Mouse (Mus musculus): ENCODE data around the gene Wdr20.

Gene Wdr20

DNA sequence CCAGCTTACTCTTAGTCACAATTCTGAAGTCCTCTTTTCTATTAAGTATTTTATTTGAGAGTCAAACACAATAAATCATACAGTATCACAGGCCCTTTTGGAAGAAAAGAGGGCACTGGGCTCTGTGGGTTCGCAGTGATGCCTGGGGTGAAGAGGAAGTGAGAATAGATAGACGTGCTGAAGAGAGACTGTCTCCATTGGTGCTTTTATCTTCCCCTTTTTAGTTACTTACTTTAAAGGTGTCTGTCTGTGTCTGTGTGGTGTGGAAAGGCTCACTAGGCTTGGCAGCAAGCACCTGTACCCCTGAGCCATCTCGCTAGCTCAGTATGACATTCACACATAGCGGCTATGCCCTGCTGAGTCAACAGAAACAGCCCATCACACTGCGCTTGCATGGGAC lies 40.1 kb downstream of the Wdr20 start:
- no peak for DNase-seq (ENCODE audit: low spot score in 2 of 2)

DNA sequence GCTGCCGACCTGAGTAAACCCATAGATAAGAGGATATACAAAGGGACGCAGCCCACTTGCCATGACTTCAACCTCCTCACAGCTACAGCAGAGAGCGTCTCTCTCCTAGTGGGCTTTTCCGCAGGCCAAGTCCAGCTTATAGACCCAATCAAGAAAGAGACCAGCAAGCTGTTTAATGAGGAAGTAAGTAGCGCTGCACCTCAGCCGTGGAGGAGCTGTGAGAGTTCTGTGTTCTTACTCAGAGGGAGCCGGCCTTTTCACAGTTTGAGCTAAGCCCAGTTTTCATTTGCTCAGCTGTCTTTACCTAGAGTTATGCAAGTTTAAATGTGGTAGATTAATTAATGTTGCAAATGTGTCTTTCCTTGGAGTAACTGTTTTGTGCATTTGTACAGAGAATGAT lies 41.6 kb downstream of the Wdr20 start:
- no peak for DNase-seq (ENCODE audit: low spot score in 2 of 2)

DNA sequence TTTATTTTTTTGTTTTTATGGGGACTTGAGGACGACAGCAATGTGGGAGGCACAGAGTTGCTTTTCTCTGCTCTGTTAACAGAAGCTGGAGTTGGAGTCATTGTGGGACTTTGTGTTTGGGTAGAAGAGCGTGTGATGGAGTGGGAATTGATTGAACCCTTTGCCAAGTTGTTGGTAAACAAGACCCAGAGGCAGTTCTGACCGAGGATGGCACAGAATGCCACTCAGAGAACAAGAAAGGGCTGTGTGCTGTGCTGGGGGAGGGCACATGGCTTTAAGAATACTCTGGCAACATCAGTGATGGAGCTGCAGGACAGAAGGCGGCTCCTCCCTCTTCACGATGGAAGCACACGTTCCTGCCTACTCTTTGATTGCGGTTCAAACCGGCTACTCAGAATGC lies 43.4 kb downstream of the Wdr20 start:
- DNase-seq (ENCODE audit: low spot score in 2 of 2): no peak

DNA sequence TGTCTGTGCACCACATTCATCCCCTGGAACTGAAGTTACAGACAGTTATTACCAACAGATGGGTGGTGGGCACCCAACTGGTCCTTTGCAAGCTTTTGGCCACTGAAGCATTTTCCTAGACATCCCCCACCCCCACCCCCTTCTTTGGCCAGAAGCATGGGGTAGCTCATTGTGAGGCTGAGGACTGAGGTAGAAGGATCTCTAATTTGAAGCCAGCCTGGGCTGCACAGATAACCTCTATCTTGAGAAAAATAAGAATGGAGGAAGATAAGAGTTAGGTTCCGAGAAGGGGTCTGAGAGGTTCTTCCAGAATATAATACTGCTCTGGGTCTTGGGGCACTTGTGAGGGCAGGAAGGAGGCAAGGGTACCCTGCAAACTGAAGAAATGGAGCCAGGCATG lies 44.5 kb downstream of the Wdr20 start:
- DNase-seq (ENCODE audit: low spot score in 2 of 2): no peak

DNA sequence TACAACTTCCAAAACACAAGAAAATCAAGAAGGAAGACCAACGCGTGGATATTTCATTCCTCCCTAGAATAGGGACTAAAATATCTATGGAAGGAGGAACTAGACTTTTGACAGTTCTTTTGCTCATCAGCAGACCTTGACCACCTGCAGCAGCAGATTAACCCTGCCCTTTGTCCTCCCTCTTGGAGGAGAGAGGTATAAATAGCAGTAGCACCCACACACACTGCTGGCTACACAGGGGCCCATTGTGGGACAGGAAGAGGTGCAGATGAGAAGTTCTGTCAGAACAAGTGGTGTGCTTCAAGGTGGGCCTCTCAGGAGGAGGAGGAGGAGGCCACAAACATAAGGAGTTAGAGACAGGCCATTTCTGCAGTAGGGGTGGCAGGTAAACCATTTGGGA lies 46.5 kb downstream of the Wdr20 start:
- no peak for DNase-seq (ENCODE audit: low spot score in 2 of 2)

DNA sequence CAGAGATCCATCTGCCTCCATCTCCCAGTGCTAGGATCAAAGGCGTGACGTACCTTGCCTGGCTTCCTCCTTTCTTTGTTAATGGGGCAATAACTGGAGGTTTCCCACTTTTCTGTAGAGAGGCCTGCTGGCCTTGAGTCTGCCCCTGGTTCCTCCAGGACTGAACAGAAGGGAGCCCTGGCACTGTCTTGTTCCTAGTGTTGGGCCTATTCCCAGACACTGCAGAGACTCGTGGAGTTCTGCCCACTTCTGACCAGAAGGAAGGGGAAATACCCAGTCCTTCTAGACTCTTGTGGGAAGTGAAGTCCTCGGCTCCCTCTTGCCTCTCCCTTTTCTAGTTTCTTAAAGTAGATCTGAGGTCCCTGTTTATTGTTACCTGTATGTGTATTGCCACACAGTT lies 48.5 kb downstream of the Wdr20 start:
- DNase-seq (ENCODE audit: low spot score in 2 of 2): no peak

DNA sequence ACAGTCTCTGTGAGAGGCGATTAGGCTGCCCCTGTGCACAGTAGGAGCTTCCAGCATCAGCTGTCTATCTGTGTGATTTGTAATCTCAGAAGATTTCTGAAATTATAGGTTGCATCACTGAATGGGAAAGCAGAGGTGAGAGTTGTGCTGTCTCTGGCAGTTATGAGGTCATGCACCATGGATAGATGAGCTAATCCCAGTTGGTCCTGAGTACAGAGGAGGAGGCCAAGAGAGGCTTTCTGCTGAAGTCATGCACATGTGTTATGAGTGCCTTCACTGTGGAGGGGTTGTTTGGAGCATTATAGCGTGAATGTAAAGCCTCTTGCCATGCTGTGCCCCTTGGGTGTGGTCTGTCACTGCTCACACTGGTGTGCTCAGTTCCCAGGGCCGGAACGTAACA lies 52.8 kb downstream of the Wdr20 start:
- DNase-seq (ENCODE audit: low spot score in 2 of 2): no peak

DNA sequence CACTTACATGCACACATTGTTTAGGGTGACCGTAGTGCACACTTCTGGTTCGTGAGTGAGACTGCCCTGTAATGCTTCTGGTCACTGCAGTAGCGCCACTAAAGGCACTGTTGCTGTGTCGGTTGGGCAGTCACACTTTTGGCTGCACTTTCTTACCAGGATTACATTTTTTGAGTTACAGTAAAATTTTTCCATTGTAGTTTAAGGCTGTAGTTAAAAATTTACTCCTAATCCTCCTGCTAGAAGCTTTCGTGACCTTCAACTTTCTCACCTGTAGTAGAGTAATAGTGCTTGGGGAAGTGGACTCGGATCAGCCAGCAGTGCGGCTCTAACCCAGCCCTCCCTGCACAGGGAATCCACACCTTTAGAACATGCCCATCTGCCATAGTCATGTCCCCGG lies 53.3 kb downstream of the Wdr20 start:
- no peak for DNase-seq (ENCODE audit: low spot score in 2 of 2)

DNA sequence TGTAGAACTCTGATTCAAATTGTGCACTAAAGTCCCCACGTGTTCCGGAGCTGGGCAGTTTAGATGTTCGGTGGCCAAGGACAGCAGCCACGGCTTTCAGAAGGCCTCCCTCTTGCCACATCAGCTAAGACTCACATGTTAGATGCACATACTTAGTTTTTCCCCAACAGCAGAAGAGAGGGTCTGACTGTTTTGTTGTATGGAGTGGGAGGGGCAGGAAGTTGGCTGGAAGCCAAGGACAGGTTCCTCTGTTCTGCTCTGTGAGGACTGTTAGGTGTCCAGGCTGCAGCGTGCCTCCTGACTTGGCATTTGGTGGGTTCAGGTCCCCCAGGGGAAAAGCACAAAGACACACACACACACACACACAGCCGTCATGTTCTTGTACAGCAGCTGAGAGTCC lies 57.3 kb downstream of the Wdr20 start:
- DNase-seq (ENCODE audit: low spot score in 2 of 2): no peak

DNA sequence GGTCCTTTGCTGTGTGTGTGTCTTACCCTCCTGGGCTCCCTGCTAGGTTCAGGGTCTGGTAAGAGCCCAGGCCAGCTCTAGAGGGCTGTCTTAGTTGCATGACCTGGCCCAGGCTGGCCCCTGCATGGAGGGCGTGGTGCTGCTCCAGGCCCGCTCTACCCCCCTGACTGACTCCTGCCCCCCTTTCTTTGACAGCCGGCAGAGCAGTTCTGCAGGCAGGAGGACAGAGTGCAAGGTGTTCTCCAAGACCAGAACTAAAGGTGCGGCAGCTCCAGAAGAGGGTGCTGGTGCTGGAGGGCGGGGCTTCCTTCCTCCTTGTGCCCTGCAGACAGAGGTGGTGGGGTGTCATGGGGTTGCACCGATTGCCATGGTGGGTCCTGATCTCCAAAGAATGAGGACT lies 59.0 kb downstream of the Wdr20 start:
- DNase-seq (ENCODE audit: low spot score in 2 of 2): no peak

DNA sequence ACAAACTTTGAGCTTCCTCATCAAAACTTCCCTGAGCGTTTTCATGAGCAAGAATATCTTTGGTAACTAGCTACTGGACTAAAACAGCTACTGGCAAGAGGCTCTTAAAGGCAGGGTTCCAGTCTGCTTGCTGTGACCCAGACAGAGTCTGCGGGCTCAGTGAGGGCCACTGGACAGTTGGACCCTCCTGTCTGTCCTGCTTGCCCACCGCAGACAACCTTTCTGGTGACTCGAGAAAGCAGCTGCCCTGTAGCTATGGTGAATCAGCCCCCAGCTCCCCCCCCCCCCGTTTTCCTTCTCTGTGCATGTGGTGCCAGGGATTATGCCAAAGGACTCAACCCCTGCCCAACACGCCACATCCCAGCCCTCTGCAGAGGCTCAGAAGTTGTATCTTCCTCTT lies 59.5 kb downstream of the Wdr20 start:
- DNase-seq (ENCODE audit: low spot score in 2 of 2): no peak

DNA sequence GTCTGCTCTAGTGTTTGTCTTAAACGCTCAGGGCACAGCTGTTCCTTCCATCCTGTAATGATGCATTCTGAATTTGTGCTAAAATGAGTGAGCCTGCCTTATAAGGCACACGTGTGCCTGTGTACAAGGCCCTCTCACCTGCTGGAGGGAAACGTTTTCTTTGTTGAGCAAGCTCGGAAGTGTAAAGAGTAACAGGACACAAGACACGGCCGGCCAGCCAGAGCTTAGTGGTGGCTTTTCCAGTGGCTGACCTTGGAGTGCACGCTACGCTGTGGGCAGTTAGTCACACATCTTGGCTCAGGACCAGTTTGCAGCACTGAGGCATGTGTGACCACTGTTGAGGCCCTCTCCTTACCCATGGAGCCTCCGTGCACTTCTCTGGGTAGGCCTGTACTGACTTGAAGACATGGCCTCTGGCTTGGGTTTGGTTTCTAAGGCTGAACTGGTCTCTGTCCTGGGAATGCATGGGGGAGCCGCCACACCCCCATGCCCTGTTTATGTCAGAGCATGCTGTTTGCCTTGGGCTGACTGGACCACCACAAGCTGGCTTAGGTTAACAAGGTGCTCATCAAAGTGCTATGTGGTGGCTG lies 60.2 kb downstream of the Wdr20 start:
- no peak for DNase-seq (ENCODE audit: low spot score in 2 of 2)

DNA sequence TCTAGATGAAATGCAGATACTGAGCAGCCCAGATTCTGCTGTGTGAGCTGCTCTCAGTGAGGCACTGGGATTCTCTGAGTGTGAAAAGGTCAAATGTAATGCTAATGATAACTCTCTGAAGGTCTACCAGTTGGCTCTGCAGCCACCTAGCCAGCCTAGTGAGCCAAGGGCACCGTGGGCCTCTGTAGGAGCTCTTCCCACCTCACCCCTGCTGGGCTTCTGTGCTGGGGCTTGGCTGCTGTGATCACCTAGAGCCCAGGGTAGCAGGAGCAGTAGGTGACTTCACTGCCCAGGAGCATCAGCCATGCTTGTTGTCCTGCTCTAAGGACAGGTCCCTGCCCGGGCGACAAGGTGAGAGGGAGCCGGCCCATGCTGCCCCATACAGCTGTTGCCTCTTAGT lies 61.5 kb downstream of the Wdr20 start:
- no peak for DNase-seq (ENCODE audit: low spot score in 2 of 2)

DNA sequence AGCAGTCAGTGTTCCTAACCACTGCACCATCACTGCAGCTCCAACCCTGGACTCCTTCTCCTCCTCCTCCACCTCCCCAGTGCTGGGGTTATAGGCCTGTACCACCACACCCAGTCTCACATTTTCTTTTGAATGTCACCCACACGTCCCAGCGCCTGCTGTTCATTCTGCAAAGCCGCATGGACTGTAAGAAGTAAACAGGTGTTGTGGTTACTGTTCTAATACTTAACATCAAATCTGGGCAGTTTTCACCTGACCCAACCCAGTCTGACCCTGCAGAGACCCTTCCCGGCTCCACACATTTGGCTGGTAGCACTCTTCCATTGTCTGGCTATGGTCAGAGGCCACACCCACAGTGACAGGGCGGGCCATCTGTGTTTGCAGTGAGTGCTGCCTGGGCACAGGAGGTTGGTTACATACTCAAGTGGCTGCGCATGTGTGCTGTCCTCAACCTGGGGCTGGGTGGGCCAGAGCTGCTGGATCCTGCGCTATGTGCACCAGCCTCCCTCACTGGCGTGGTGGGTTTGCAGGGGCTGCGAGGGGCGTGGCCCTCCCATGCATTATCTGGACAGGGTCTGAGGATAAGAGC lies 64.2 kb downstream of the Wdr20 start:
- DNase-seq (ENCODE audit: low spot score in 2 of 2): no peak

DNA sequence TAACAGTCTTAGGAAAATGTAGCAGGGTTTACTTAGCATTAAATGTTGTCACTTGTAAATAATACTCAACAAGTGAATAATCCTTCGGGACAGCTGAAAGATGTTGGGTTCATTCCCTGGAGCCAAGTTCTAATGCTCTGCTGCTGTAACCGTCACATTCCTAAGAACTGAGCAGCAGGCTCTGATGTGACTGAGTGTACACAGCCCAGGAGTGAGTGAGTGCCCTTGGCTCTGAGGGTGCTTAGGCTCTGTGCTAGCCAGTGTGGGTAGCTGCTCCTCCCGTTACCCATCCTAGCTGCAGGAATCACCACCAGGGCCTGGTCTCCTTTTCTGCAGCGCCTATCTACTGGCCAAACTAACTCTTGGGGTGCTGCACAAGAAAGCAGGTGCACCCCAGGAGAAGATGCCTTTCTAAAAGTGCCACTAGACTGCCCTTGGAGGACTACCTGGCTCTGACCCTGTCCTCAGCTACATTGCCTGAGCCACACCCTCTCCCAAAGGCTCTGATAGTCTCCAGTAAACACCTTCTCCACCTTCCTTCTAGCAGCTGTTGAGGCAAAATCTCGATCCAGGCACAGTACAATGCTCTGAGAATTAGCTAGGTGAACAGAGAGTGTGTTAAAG lies 65.0 kb downstream of the Wdr20 start:
- no peak for DNase-seq (ENCODE audit: low spot score in 2 of 2)

DNA sequence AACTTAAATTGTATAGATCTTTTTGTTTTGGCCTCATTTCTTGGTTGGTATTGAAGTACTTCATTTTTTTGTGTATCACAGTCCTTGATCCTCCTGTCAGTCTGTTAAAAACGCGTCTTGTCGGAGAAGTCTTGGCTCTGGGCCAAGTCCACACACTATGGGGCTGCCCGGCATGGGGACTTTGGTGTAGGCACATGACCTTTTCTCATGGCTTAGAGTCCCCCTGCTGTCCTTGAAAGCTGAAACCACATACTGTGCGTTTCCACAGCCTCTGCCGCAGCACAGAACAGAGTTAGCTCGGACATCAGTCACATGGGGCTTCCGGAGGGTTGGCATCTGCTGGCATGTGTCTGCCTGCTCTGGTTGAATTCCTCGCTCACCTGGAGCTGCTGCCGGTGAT lies 66.5 kb downstream of the Wdr20 start:
- DNase-seq (ENCODE audit: low spot score in 2 of 2): no peak

DNA sequence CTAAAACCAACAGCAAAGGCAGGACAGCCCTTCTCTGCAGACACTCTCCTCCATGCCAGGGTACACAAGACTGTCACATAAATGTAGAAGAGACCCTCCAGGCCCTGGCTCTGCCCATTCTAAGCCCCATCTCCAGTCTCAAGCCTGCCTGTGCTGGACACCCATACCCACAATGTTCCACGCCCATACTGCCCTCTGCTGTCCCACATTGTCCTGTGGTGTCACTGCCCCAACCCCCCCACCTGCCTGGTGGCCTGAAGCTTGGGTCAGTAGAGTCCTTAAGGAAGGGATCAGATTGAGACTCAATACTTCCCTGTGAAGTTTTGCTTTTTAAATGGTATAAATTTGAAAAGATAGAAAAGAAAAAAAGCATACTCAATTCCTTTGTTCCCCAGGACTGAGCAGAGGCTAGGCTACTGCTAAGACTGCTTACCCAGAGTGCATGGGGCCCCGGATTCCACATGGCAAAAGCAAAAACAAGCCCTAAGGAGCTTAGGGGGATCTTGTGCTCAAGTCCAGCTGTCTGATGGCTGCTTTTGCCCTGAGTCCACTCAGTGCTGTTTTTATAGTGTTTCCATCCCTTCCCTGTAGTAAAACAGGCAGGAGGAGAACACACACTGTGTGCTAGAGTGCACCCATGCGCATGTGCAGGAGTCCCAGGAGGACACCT lies 68.7 kb downstream of the Wdr20 start:
- no peak for DNase-seq (ENCODE audit: low spot score in 2 of 2)

DNA sequence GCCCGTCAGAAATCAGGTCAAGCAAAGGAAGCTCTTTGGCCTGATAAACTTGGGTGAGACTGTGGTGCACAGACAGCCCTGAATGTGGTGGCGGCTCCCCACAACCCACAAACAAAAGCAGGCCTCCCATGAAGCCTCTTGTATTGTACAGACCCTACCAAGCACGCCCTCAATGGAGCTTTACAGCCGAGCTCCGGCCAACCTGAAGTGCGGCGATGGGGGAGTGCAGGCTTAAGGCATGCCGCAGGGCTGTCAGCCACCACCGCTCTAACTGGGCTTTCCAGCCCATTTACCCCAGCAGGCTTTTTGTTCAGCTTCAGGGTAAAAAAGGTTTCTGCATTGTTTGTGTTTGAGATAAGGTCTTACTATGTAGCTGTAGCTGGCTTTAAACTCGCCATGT lies 70.7 kb downstream of the Wdr20 start:
- no peak for DNase-seq (ENCODE audit: low spot score in 2 of 2)

DNA sequence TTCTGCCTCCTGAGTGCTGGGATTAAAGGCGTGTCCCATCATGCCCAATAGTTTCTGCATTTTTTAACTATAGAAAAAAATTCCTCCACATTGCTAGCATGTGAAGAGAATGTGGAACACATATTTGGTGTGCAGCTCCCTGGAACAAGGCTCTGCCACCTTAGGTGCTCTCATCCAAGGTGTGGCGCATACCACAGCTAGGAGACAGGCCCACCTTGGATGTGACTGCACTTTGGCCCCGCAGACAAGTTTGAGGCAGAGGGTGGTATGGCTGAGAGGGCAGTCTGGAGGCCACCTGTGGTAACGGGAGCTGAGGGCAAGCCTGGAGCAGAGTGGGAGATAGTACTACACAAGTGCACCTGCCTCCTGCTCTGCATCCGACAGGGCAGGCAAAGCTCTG lies 71.1 kb downstream of the Wdr20 start:
- no peak for DNase-seq (ENCODE audit: low spot score in 2 of 2)

DNA sequence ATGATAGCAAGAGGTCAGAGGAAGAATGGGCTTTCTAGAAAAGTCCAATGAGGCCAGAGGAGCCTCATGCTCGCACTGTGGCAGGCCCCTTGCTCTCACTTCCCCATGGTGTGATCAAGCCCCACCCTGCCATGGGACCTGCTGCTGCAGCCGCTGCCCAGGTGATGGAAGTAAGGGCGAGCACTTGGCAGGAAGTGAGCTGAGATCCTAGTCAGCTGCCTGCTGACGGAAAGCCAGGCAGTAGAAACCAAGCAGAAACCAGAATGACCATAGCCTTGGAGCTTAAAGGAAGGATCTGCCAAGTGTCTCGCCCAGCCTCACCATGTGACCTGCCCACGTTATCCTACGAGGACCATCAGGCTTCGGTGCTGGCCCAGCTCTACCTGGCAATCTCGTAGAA lies 75.4 kb downstream of the Wdr20 start:
- no peak for DNase-seq (ENCODE audit: low spot score in 2 of 2)

DNA sequence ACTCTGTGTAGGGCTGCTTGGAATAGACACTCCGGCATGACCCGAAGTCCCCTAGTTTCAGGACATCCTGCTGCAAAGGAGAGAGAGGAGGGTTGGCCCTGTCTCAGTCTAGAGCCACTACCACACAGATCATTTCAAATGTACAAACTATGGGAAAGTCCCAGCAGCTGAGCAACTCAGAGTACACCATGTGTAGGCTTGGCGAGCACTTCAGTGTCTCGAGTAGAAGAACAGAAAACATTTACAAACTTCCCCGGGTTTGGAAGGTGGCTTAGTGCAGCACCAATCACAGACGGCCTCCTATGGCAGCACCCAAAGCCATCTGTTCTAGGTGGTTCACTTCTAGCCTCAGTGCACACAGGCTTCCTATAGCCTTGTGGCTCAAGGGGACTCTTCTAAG lies 75.9 kb downstream of the Wdr20 start:
- no peak for DNase-seq (ENCODE audit: low spot score in 2 of 2)

DNA sequence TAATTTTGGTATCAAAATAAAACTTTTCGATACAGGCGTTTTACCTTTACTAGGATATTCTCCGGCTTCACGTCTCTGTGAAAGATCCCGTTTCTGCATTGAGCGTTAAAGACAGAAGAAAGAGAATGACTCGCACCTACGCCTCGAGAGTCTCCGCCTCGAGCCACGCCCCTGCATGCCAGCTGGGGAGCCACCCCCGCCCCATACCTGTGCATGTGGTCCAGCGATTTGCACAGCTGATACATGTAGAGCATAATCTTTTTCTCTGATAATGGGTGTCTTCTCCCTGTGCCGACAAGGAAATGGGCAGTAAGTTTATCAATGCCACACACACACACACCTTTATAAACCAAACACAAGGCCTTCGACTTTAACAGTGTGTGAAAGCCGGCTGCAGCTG lies 77.2 kb downstream of the Wdr20 start:
- no peak for DNase-seq (ENCODE audit: low spot score in 2 of 2)

DNA sequence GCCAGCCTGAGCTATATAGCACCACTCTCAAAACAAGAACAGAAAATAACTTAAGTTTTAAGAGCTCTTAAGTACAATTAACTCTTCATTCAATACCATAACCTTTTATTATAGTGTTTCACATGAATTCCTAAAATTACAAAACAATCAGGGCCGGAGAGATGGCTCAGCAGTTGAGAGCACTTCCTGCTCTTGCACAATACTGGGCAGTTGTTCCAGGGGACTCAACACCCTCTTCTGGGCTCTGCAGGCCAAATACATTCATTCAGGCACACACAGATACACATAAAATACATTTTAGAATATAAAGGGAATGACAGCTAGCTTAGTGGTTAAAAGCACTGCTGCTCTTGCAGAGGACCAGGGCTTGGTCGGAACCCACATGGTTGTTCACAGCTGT lies 79.1 kb downstream of the Wdr20 start:
- no peak for DNase-seq (ENCODE audit: low spot score in 2 of 2)

All from frontal cortex, postnatal 14 days (tissue).